Mouse (Mus musculus): ENCODE measurements at regions not wholly inside any gene's neighbourhood (a gene's known extent, or its start where the extent isn't known, plus 50 kb on each side); places are given as distances from the start of the nearest gene placed in this dataset.

GRCm38 (mm10) chr5:119587239-119587811, 83.1 kb upstream of the Tbx3 start:
- TF ChIP-seq CTCF (IDR thresholded peaks at IDR 0.05; ENCODE audit: control insufficient read depth, insufficient read depth, insufficient read length) (no peak), MYOD1 (IDR thresholded peaks at IDR 0.05; ENCODE audit: control insufficient read depth, insufficient read length, low read depth) (no peak), MAX (IDR thresholded peaks at IDR 0.05) (no peak), USF1 (IDR thresholded peaks at IDR 0.05; ENCODE audit: low read depth) (no peak), FOSL1 (IDR thresholded peaks at IDR 0.05; ENCODE audit: insufficient read depth, low read length, poor library complexity, severe bottlenecking) (no peak), MYOG (IDR thresholded peaks at IDR 0.05; ENCODE audit: control insufficient read depth, extremely low read depth, insufficient read length) (no peak), CEBPB (IDR thresholded peaks at IDR 0.05; ENCODE audit: low read depth) (no peak)
